Mouse (Mus musculus) adrenal gland, postnatal 4 days (tissue): ENCODE results near the gene Grm1. TPM values are rescaled to one million over a fixed set of nuclear protein-coding genes. Genes with fewer than 3 reads are reported as not detected.

Experiments used
- DNase-seq, 2 experiments: peaks; one replicate each; pipeline ENCODE4 v3.0.0; 2021 to 2022; ENCODE audit warnings: low spot score in 2 of 2, mixed read lengths in 2 of 2
- total RNA-seq, 2 experiments: library from RNA; stranded (reverse); gene quantifications; 2 replicates each; pipeline ENCODE4 v1.2.3; 2021

The Grm1 gene
- total RNA-seq, 2 experiments from 2014 or later = 0.42 TPM; not detected in 1

DNA sequence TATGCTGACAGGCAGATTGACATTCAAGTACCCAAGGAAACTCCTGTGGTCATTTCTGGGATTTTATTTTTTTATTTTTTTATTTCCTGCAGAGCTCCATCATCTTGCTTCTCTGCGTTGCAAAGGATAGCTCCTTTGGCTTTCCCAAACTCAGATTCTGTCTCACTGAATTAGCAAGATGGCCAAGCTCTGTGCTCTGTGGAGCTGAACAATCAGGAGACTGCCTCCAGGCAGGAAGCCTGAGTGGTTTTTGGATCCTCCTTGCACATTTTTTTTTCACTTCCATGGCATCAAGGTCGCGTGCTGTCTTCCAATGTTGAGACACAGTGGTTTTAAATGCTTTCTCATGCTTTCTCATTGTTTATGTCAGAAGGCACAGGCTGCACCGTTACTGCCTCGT, 347.6 kb downstream of the Grm1 start:
- DNase-seq = no peak

GRCm38 (mm10) chr10:10733092-10733491, 349.1 kb downstream of the Grm1 start:
- no peak for DNase-seq

DNA sequence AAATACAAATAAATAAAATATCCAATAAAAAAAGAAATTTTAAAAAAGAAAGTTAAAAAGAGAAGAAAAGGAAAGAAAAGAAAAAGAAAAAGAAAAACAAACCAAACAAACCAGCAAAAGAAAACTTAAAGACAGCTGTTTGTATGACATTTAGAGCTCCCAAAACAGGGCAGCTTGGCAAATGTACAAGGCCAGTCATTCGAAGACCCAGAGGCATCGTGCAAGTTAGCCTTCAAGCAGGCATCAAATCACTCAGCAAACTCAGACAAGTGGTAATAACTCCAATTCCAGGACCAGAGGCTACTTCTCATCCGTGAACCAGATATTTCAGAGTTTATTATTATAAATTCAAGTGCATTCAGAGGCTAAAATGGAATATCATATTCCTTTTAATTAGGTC, 355.7 kb downstream of the Grm1 start:
- no peak for DNase-seq

GRCm38 (mm10) chr10:10710837-10711236, 371.3 kb downstream of the Grm1 start:
- no peak for DNase-seq

- DNase-seq = no peak
Measured at GRCm38 (mm10) chr10:10710359-10710758, 371.8 kb downstream of the Grm1 start.

DNA sequence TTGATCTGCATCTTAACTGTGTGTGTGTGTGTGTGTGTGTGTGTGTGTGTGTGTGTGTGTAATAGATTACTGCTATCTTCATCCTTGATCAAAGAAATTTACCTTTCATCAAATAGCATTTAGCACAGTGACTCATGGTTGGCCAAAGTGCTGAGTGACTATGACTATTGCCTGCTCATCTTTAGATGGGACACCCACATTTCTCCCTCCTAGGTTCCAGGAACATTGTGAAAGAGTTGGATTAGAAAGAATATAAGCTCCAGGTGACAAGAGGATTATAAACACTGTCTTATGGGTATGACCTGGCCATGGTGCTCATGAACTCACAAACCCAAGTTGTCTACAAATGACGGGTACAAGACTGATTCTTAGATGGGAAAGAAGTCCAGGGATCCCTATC, 374.1 kb downstream of the Grm1 start:
- DNase-seq = no peak

- DNase-seq = no peak
Measured at GRCm38 (mm10) chr10:10701326-10701725, 380.8 kb downstream of the Grm1 start.

DNA sequence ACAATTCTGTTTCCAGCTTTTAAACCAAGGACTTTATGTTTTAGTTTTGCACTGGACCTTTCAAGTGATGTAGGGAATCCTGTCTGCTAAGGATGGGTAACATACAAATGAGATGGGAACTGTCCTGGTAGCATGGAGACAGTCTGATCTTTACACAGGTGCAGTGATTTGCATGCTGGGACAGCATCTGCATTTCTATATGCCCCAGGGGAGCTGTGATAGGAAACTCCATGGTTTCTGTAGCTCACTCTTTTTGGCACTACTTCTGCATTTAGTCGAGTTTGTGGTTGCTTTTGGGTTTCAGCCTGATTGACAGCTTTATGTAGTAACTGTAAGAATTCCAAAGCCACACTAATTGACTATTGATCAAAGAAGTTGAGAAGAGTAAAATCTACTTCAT, 381.3 kb downstream of the Grm1 start:
- DNase-seq = no peak

DNA sequence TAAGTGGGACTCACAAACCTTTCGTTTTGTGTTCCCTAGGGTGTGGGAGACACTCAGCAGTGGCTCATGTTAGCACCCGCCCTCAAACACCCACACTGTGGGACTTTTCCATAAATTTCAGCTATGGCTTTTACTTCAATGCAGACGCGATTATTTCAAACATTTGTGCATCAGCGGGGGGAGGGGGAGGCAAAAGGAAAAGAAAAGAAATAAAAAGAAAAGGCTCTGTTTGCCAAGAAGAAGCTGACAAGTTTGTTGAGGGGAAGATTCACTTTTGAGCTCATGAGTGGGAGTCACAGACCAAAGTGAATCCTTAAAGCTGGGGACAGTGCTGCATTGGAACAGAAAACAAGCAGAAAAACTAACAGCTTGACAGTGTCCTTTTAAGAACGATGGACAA, 384.7 kb downstream of the Grm1 start:
- no peak for DNase-seq

- DNase-seq = no peak
Measured at GRCm38 (mm10) chr10:10689668-10690223, 392.4 kb downstream of the Grm1 start.

GRCm38 (mm10) chr10:10688907-10689667, 393.1 kb downstream of the Grm1 start:
- no peak for DNase-seq

DNA sequence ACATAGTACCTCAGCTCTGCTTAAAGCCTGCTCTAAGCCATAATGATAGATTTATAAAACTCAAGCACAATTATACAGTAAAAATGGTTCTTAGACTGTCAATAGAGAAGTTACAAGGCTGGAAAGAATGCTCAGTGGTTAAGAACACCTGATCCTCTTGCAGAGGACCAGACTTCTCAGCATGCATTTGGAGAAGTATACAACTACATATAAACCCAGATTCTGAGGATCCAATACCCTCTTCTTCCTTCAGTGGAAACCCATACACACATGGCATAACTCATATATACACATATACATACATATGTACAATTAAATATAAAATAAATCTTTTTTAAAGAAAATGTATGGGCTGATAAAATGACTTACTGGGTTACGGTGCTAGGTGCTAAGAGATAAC, 401.1 kb downstream of the Grm1 start, which contains the start of gene Gm10944:
Gene Gm10944, plus strand, starts transcription at position 301 of the 400 bp plus-strand sequence.
- no peak for DNase-seq

GRCm38 (mm10) chr10:10659976-10660375, 422.2 kb downstream of the Grm1 start:
- DNase-seq = no peak

- DNase-seq = no peak
Measured at GRCm38 (mm10) chr10:10659161-10659560, 423.0 kb downstream of the Grm1 start.

DNA sequence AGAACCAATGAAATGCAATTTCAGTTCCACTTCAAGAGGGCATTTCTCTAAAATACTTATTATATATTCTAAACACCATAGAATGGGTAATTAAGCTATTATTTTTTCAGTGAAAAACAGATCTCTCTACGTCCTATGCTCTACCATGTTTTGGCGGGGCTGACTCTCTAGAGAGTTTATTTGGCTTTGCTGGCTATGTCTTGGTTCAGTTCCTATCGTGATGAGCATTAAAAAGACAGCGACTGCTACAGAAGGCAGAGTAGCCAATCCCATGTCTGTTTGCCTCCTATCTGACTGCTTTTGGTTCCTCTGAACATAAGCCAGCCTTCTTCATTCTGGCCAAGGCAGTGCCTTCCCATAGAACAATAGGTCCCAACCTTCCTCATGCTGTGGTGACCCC, 425.5 kb downstream of the Grm1 start:
- DNase-seq = no peak

- no peak for DNase-seq
Measured at GRCm38 (mm10) chr10:10655991-10656390, 426.2 kb downstream of the Grm1 start.

Other genes starting within 250 kb of the Grm1 start
- gene Shprh, start 67.1 kb upstream of the Grm1 start, total RNA-seq = 10 to 100 TPM; 27.6 to 28.3 TPM
- 10 to 100 TPM; 27.8 to 31.9 TPM for gene Fbxo30, start 199.0 kb upstream of the Grm1 start, total RNA-seq